16 mouse cellular contexts compared by ENCODE assay signal in genomic region chr4:106262751-106263725, GRCm38 (mm10). TPM values are rescaled to one million over a fixed set of nuclear protein-coding genes. Genes with fewer than 3 reads are reported as not detected.
DNase-seq lines count a peak whose midpoint lies in the region; ATAC-seq and TF ChIP-seq lines count a peak whose summit lies in the region.
"Had no signal": no experiment of that assay in that cellular context is flagged by ENCODE, and none has a peak within 500 bp of the region (broad histone marks: within the 10 kb centered on the region; RNA-seq: fewer than 3 reads in every experiment).

No protein-coding gene starts in this region.

- no peak overlapping the region for H3K9ac ChIP-seq in kidney, embryonic 15.5 days
- H3K9ac ChIP-seq: hindbrain, embryonic 15.5 days; limb, embryonic 12.5 days; lung, embryonic 14.5 days had no signal

- ATAC-seq in kidney, embryonic 15.5 days (replicated peaks; ENCODE audit: low FRiP score) = no peak

- H3K27me3 ChIP-seq in kidney, adult 2 months (replicated peaks; ENCODE audit: control insufficient read depth, insufficient read depth, low read length) = no peaks in the 10 kb centered on the region
- no peaks in the 10 kb centered on the region for H3K27me3 ChIP-seq in kidney, embryonic 15.5 days
- H3K27me3 ChIP-seq: hindbrain, embryonic 15.5 days; limb, embryonic 12.5 days had no signal

- peak overlapping the region; percentile 44 for H3K27ac ChIP-seq in kidney, adult 2 months (ENCODE audit: insufficient read depth, low read depth, low read length)
- no peak overlapping the region for H3K27ac ChIP-seq in kidney, embryonic 15.5 days
- H3K27ac ChIP-seq: hindbrain, embryonic 15.5 days; limb, embryonic 12.5 days had no signal

- 49% methylated on average over 9 of the region's 9 CpGs for WGBS in kidney, adult 2 months
- 71% methylated on average over 9 of the region's 9 CpGs for WGBS in kidney, embryonic 15.5 days

- H3K4me3 ChIP-seq in kidney, adult 2 months (ENCODE audit: insufficient read depth, low read depth, low read length) = no peak overlapping the region
- H3K4me3 ChIP-seq in kidney, embryonic 15.5 days (replicated peaks) = no peak overlapping the region
- H3K4me3 ChIP-seq: hindbrain, embryonic 15.5 days; limb, embryonic 12.5 days; myocyte had no signal

- 0 out of 2 replicates have a peak, but pooled peaks have one; percentile 18 for TF ChIP-seq CTCF in kidney, adult 2 months (conservative IDR thresholded peaks at IDR 0.05; ENCODE audit: insufficient read depth, insufficient read length, low read depth, low read length)

- H3K9me3 ChIP-seq in kidney, embryonic 15.5 days (replicated peaks) = no peaks in the 10 kb centered on the region
- H3K9me3 ChIP-seq: hindbrain, embryonic 15.5 days; limb, embryonic 12.5 days had no signal

- TF ChIP-seq POLR2A in kidney, adult 2 months (IDR thresholded peaks at IDR 0.05; ENCODE audit: low read depth, low read length) = no peak

- DNase-seq in gastrocnemius, adult 18-20 months (ENCODE audit: low spot score) = peak; percentile 72
- DNase-seq in gastrocnemius, postnatal 25 days = no peak
- DNase-seq in kidney, adult 2 months = peak; percentile 64
- DNase-seq in brain, adult 2 months (ENCODE audit: low read depth, low spot score) = peak; percentile 44
- peak; percentile 62 to 68 for DNase-seq in heart, postnatal 10 days
- no peak for DNase-seq in testis, postnatal 10 days (ENCODE audit: low spot score)
- DNase-seq in urinary bladder, postnatal 14 days (ENCODE audit: low spot score) = no peak
- DNase-seq: adrenal gland, postnatal 36 days; cerebellum, adult 11 months; lung, embryonic 14.5 days; right cerebral cortex, postnatal 14 days; thymus, adult 2 months had no signal

- H3K4me1 ChIP-seq in kidney, adult 2 months (ENCODE audit: control insufficient read depth, insufficient read depth, low read length) = peaks cover 24% of the 10 kb centered on the region; the same call in 1 of the 2 replicates
- H3K4me1 ChIP-seq in kidney, embryonic 15.5 days = peaks cover 9% of the 10 kb centered on the region

- H3K4me2 ChIP-seq in kidney, embryonic 15.5 days = no peak overlapping the region
- H3K4me2 ChIP-seq: hindbrain, embryonic 15.5 days; limb, embryonic 12.5 days; lung, embryonic 14.5 days had no signal

- H3K36me3 ChIP-seq in kidney, adult 2 months (ENCODE audit: control insufficient read depth, insufficient read depth, low read length) = no peaks in the 10 kb centered on the region
- no peaks in the 10 kb centered on the region for H3K36me3 ChIP-seq in kidney, embryonic 15.5 days
- H3K36me3 ChIP-seq: hindbrain, embryonic 15.5 days; limb, embryonic 12.5 days had no signal

- intact Hi-C loops in heart, postnatal 10 days (cut with DNase I) = no loop called here

RNA-seq across cellular contexts. Expression of gene Usp24, which starts 53.0 kb away (rescaled TPM):
- total RNA-seq in gastrocnemius, adult 18-20 months (2021) = 10 to 100 TPM; 61.6 to 71.1 TPM
- total RNA-seq in gastrocnemius, postnatal 25 days (2021) = 10 to 100 TPM; 43.8 to 49.2 TPM
- polyA plus RNA-seq in kidney, adult 2 months (2012; rRNA removed) = 21.4 and 22.3 TPM in 2 replicates
- 8.3 and 9.3 TPM in 2 replicates for polyA plus RNA-seq in kidney, embryonic 15.5 days (2015; fragmentation: Nextera tagmentation; extraction: Ambion mirVana)
- total RNA-seq in heart, postnatal 10 days (2021) = 10 to 100 TPM; 40.6 to 44.5 TPM

Comparison
In these comparisons a context has a peak if more than half of its experiments do, and no peak if none do; other contexts are left out.
1. DNase-seq: peak in gastrocnemius, adult 18-20 months (single experiment), kidney, adult 2 months (single experiment), brain, adult 2 months (single experiment) and heart, postnatal 10 days (2 of 2); none in gastrocnemius, postnatal 25 days (single experiment), testis, postnatal 10 days (single experiment) and urinary bladder, postnatal 14 days (single experiment).